Mouse (Mus musculus): ENCODE measurements around the gene Slc35g3. TPM values are rescaled to one million over a fixed set of nuclear protein-coding genes. Genes with fewer than 3 reads are reported as not detected.
A peak's percentile ranks its signal among the peaks of the same experiment; 100 is the strongest.

The Slc35g3 gene
- total RNA-seq, 1 experiment: 0.22 TPM

DNA sequence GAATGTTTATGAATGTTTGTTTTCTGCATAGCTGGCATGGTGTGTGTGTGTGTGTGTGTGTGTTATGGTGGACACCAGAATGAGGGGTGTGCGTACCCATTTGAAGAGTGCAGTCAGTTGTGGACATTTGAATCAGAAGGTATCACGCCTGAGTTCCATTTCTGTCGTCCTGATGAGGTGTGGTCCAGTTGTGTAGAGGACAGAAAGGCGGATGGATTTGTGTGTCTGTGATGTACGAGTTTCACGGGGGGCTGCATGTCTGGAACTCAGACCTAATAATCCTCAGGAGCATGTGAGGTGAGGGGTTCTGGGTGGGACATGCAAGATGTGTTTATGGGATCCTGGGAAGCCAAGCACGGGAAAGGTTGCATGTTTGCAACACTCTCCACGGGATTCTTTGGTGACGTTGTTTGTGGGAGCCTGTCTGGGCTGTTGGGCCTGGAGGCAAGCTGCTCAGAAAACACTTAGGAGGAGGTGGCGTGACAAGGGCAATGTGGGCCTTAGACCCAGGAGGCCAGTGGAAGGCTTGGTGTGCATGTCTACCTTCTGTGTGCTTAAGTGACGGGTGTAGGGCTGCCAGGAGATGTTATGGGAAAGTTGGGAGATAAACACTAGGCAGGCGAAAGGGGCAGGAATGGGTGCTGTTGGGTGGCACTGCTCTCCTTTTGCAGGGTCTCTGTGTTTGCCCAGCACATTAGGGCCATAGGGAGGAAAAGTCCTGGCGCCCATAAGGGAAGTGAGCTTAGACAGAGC lies 5.3 kb upstream of the Slc35g3 start:
- peak overlapping the region; percentile 84 to 93 for H3K4me3 ChIP-seq (ENCODE audit: insufficient read depth in 1 of 2, low read depth in 1 of 2, low read length in 2 of 2, poor library complexity in 1 of 2, severe bottlenecking in 1 of 2)
- DNase-seq (ENCODE audit: low read depth, low spot score): no peak
- no peak overlapping the region for H3K27ac ChIP-seq (ENCODE audit: insufficient read depth, low read depth, low read length, poor library complexity, severe bottlenecking)
- H3K36me3 ChIP-seq (ENCODE audit: control insufficient read depth, insufficient read depth, low read length, poor library complexity, severe bottlenecking): no peaks in the 10 kb centered on the region
- no peaks in the 10 kb centered on the region for H3K9me3 ChIP-seq (ENCODE audit: control insufficient read depth, insufficient read depth, low read depth, low read length)
- peaks cover 0 to 11% of the 10 kb centered on the region in 2 experiments; a peak in 2 of 4 replicates for H3K4me1 ChIP-seq (ENCODE audit: control insufficient read depth in 2 of 2, insufficient read depth in 2 of 2, low read length in 2 of 2, poor library complexity in 1 of 2)
- in situ Hi-C loops (cut with MboI; ENCODE audit: low sequenced_read_pairs in 2 of 2, unreplicated experiment in 2 of 2): no loop called here
- no peak overlapping the region for H3K9ac ChIP-seq (ENCODE audit: insufficient read depth, low read depth, low read length, poor library complexity, severe bottlenecking)
- TF ChIP-seq HCFC1 (IDR thresholded peaks at IDR 0.05; ENCODE audit: borderline replicate concordance, insufficient read depth, low read length): no peak
- no peak for TF ChIP-seq ZC3H11A (IDR thresholded peaks at IDR 0.05; ENCODE audit: borderline replicate concordance, low read depth, low read length)
- no peak for TF ChIP-seq ZNF384 (IDR thresholded peaks at IDR 0.05; ENCODE audit: low read depth, low read length)
- no peak for TF ChIP-seq MAFK (IDR thresholded peaks at IDR 0.05; ENCODE audit: insufficient read depth, low read depth, low read length)
- no peak for TF ChIP-seq CHD2 (IDR thresholded peaks at IDR 0.05; ENCODE audit: low read depth, low read length)

DNA sequence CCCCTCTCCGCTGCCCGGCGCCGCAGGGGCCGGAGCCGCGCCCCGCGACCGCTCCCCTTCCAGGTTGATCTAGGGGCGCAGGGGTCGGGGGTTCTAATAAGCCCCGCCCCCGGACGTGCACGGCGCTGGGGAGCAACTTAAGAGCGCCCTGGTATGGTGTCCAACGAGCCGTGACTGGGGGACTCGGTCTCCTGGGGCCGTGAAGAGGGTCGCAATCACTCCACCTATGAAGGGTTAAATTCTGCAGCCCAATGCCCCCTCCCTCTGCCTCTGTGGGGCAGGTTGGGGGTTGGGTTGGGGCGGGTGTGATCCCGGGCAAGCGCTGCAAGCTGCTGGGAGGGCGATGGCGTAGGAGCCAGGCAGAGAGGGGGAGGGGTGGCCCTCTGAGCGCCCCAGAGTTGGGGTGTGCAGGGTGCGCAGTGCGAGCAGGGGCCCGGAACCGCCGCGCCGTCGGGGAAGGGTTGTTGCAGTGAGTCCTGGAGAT lies 4.4 kb upstream of the Slc35g3 start:
- TF ChIP-seq ZC3H11A (IDR thresholded peaks at IDR 0.05; ENCODE audit: borderline replicate concordance, low read depth, low read length) (no peak), ZNF384 (IDR thresholded peaks at IDR 0.05; ENCODE audit: low read depth, low read length) (no peak), CHD2 (IDR thresholded peaks at IDR 0.05; ENCODE audit: low read depth, low read length) (no peak), MAFK (IDR thresholded peaks at IDR 0.05; ENCODE audit: insufficient read depth, low read depth, low read length) (no peak), HCFC1 (IDR thresholded peaks at IDR 0.05; ENCODE audit: borderline replicate concordance, insufficient read depth, low read length) (no peak)
- Histone ChIP-seq H3K9me3 (ENCODE audit: control insufficient read depth, insufficient read depth, low read depth, low read length) (no peaks in the 10 kb centered on the region), H3K9ac (ENCODE audit: insufficient read depth, low read depth, low read length, poor library complexity, severe bottlenecking) (peak overlapping the region; percentile 77), H3K27ac (ENCODE audit: insufficient read depth, low read depth, low read length, poor library complexity, severe bottlenecking) (no peak overlapping the region), H3K36me3 (ENCODE audit: control insufficient read depth, insufficient read depth, low read length, poor library complexity, severe bottlenecking) (no peaks in the 10 kb centered on the region), H3K4me3 (ENCODE audit: insufficient read depth in 1 of 2, low read depth in 1 of 2, low read length in 2 of 2, poor library complexity in 1 of 2, severe bottlenecking in 1 of 2) (peak overlapping the region; percentile 84 to 93), H3K4me1 (ENCODE audit: control insufficient read depth in 2 of 2, insufficient read depth in 2 of 2, low read length in 2 of 2, poor library complexity in 1 of 2) (peaks cover 0 to 11% of the 10 kb centered on the region in 2 experiments; a peak in 2 of 4 replicates)
- in situ Hi-C loops (cut with MboI; ENCODE audit: low sequenced_read_pairs in 2 of 2, unreplicated experiment in 2 of 2): no loop called here
- DNase-seq (ENCODE audit: low read depth, low spot score): no peak

DNA sequence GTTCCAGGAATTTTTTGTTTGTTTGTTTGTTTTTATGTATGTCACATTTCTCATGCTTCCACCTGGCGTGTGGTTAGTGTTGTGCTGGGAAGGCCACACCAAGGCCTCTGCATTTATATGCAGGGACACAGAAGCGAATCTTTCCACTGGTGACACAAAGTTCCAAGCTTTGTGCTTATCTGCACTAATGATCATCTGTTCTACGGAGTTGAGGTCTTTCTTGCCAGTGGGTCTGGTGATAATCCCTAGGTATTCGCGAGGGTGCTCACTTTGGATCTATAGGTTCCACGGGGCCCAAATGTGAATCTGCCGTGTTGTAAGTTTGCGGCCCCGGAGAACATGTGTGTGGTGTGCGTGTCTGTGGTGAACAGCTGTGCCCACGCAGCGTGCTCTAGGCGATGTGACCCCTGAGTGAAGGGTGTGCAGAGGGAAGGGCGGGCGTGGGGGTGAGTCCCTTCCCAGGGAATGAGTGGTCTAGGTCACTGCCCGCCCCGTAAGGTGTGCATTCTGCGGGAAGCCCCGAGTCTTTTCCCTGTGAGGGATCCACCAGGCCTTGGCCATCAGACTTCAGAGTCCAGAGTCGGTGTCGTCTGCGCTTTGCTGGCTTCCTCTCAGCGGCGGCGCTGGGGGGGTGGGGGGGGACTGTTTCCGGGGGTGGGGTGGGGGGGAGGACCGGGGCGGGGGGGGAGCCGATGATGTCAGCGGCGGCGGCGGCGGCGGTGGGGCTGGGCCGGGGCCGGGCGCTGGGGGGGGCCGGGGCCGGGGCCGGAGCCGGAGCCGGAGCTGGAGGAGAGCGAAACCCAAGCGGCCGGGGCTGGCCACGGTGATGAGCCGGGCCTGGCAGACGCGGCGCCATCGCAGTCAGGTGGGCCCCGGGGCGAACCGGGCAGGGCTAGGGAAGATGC lies 3.7 kb upstream of the Slc35g3 start, which contains the start of gene Zbtb4:
Gene Zbtb4, plus strand, starts transcription at position 692 of the 905 bp plus-strand sequence.
- in situ Hi-C loops (cut with MboI; ENCODE audit: low sequenced_read_pairs in 2 of 2, unreplicated experiment in 2 of 2): no loop called here
- H3K9ac ChIP-seq (ENCODE audit: insufficient read depth, low read depth, low read length, poor library complexity, severe bottlenecking): peak within 1 kb of the TSS; percentile 77
- peaks cover 0 to 11% of the 10 kb centered on the region in 2 experiments; a peak in 2 of 4 replicates for H3K4me1 ChIP-seq (ENCODE audit: control insufficient read depth in 2 of 2, insufficient read depth in 2 of 2, low read length in 2 of 2, poor library complexity in 1 of 2)
- H3K36me3 ChIP-seq (ENCODE audit: control insufficient read depth, insufficient read depth, low read length, poor library complexity, severe bottlenecking): no peaks in the 10 kb centered on the region
- H3K27ac ChIP-seq (ENCODE audit: insufficient read depth, low read depth, low read length, poor library complexity, severe bottlenecking): no peak within 1 kb of the TSS
- H3K4me3 ChIP-seq (ENCODE audit: insufficient read depth in 1 of 2, low read depth in 1 of 2, low read length in 2 of 2, poor library complexity in 1 of 2, severe bottlenecking in 1 of 2): peak within 1 kb of the TSS; percentile 84 to 93
- no peak for DNase-seq (ENCODE audit: low read depth, low spot score)
- H3K9me3 ChIP-seq (ENCODE audit: control insufficient read depth, insufficient read depth, low read depth, low read length): no peaks in the 10 kb centered on the region
- TF ChIP-seq HCFC1 (IDR thresholded peaks at IDR 0.05; ENCODE audit: borderline replicate concordance, insufficient read depth, low read length) (no peak), ZC3H11A (IDR thresholded peaks at IDR 0.05; ENCODE audit: borderline replicate concordance, low read depth, low read length) (no peak), ZNF384 (IDR thresholded peaks at IDR 0.05; ENCODE audit: low read depth, low read length) (no peak), CHD2 (IDR thresholded peaks at IDR 0.05; ENCODE audit: low read depth, low read length) (no peak), MAFK (IDR thresholded peaks at IDR 0.05; ENCODE audit: insufficient read depth, low read depth, low read length) (no peak)

DNA sequence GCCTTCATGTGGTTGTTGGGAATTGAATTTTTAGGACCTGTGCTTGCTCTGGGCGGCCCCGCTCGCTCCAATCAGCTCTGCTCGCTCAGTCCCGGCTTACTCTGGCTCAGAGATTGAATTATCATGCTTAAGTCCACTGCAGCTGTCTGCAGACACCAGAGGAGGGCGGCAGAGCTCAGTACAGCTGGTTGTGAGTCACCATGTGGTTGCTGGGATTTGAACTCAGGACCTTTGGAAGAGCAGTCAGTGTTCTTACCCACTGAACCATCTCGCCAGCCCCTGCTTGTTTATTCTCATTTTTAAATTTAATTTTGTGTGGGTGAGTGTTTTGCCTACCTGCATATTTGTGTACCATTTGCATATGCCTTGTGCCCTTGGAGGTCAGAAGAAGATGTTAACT lies 1.8 kb upstream of the Slc35g3 start:
- Histone ChIP-seq H3K36me3 (ENCODE audit: control insufficient read depth, insufficient read depth, low read length, poor library complexity, severe bottlenecking) (no peaks in the 10 kb centered on the region), H3K9ac (ENCODE audit: insufficient read depth, low read depth, low read length, poor library complexity, severe bottlenecking) (no peak overlapping the region), H3K27ac (ENCODE audit: insufficient read depth, low read depth, low read length, poor library complexity, severe bottlenecking) (no peak overlapping the region), H3K9me3 (ENCODE audit: control insufficient read depth, insufficient read depth, low read depth, low read length) (no peaks in the 10 kb centered on the region), H3K4me1 (ENCODE audit: control insufficient read depth in 2 of 2, insufficient read depth in 2 of 2, low read length in 2 of 2, poor library complexity in 1 of 2) (peaks cover 3 to 13% of the 10 kb centered on the region in 2 experiments; a peak in 2 of 4 replicates), H3K4me3 (ENCODE audit: insufficient read depth in 1 of 2, low read depth in 1 of 2, low read length in 2 of 2, poor library complexity in 1 of 2, severe bottlenecking in 1 of 2) (no peak overlapping the region)
- in situ Hi-C loops (cut with MboI; ENCODE audit: low sequenced_read_pairs in 2 of 2, unreplicated experiment in 2 of 2): no loop called here
- no peak for DNase-seq (ENCODE audit: low read depth, low spot score)
- TF ChIP-seq ZC3H11A (IDR thresholded peaks at IDR 0.05; ENCODE audit: borderline replicate concordance, low read depth, low read length) (no peak), ZNF384 (IDR thresholded peaks at IDR 0.05; ENCODE audit: low read depth, low read length) (no peak), CHD2 (IDR thresholded peaks at IDR 0.05; ENCODE audit: low read depth, low read length) (no peak), MAFK (IDR thresholded peaks at IDR 0.05; ENCODE audit: insufficient read depth, low read depth, low read length) (no peak), HCFC1 (IDR thresholded peaks at IDR 0.05; ENCODE audit: borderline replicate concordance, insufficient read depth, low read length) (no peak)

All from ES-E14 (cell line).